Mouse (Mus musculus): ENCODE measurements around the gene Camk1d. TPM values are rescaled to one million over a fixed set of nuclear protein-coding genes. Genes with fewer than 3 reads are reported as not detected.

Gene Camk1d
- polyA plus RNA-seq, 1 experiment from 2014 or later, result 3.3 TPM

DNA sequence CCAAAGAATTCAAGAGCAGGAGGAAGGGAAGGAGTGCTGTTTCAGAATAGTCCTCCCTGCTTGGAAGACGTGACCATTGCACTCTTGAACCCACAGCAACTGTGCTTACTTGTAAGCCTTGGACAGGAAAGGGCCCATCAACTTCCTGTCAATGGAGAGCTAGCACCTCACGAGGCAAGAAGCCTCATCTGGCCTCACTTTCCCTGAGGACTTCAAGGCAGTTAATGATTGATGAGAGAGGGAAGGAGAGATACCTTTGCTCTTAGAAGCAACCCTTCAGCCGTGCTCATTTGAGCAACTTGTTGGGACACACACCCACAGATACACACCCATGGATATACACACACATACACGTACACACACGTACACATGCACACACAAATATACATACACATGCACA is 235.6 kb downstream of the Camk1d start:
- Histone ChIP-seq H3K9me3 (replicated peaks) (no peaks in the 10 kb centered on the region), H3K27ac (no peak overlapping the region), H3K4me2 (replicated peaks) (no peak overlapping the region), H3K4me3 (no peak overlapping the region), H3K27me3 (no peaks in the 10 kb centered on the region), H3K9ac (no peak overlapping the region), H3K36me3 (no peaks in the 10 kb centered on the region), H3K4me1 (no peaks in the 10 kb centered on the region)
- WGBS, result 79% methylated on average over 5 of the region's 5 CpGs
- no peak for ATAC-seq (ENCODE audit: low FRiP score)

DNA sequence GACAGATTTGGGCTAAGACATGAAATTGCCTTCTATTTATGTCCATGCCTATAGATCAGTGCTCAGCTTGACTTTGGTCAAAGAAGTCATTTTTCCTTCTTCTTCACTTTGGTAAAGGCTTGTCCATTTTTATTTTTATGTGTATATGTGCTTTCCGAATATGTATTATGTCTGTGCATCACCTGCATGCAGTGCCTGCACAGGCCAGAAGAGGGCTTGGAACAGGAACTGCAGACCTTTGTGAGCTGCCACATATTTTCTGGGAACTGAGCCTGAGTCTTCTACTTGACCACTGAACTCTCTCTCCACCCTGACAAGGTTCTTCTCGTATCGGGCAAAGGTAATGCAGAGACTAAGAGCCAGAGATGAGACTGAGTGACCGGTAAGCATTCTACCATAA is 236.1 kb downstream of the Camk1d start:
- no peaks in the 10 kb centered on the region for H3K27me3 ChIP-seq
- no peaks in the 10 kb centered on the region for H3K9me3 ChIP-seq (replicated peaks)
- H3K27ac ChIP-seq, result no peak overlapping the region
- H3K4me2 ChIP-seq (replicated peaks), result no peak overlapping the region
- no peak for ATAC-seq (ENCODE audit: low FRiP score)
- H3K36me3 ChIP-seq, result no peaks in the 10 kb centered on the region
- H3K4me1 ChIP-seq, result no peaks in the 10 kb centered on the region
- 94% methylated on average over 4 of the region's 4 CpGs for WGBS
- H3K9ac ChIP-seq, result no peak overlapping the region
- H3K4me3 ChIP-seq, result no peak overlapping the region

GRCm38 (mm10) chr2:5477525-5477924 is 236.8 kb downstream of the Camk1d start:
- no peaks in the 10 kb centered on the region for H3K4me1 ChIP-seq
- no peak overlapping the region for H3K27ac ChIP-seq
- H3K27me3 ChIP-seq, result no peaks in the 10 kb centered on the region
- H3K4me3 ChIP-seq, result no peak overlapping the region
- no peak overlapping the region for H3K4me2 ChIP-seq (replicated peaks)
- no peak overlapping the region for H3K9ac ChIP-seq
- 80% methylated on average over 1 of the region's 1 CpGs for WGBS
- ATAC-seq (ENCODE audit: low FRiP score), result no peak
- no peaks in the 10 kb centered on the region for H3K36me3 ChIP-seq
- no peaks in the 10 kb centered on the region for H3K9me3 ChIP-seq (replicated peaks)

DNA sequence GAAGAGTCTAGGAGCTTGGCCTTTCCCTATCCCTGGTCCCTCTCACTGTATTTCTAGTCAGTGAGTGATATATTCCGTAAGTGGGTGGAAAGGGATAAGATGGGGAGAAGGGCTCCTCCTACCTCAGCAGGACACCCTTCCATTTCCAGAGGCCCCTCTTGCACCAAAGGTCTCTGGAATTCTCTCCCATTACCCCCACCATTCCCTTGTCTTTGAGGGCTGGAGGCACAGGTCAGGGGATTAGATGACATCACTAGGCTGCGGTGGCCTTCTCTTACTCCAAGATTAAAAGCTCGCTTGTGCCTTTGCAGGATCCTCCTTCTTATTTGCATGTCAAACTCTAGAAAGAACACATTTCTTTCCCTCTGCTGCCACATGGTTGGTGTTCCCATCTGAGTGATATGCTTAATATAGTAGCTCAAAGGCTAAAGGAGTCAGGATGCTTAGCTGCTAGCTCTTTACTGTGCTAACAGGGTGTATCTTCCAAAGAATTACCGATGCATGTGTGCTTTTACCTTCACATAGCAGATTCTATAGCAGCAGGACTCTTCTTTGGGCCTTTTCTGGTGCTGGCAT is 244.9 kb downstream of the Camk1d start:
- Histone ChIP-seq H3K36me3 (no peaks in the 10 kb centered on the region), H3K9ac (no peak overlapping the region), H3K4me1 (peaks cover 8% of the 10 kb centered on the region; the same call in 1 of the 2 replicates), H3K4me3 (no peak overlapping the region), H3K4me2 (replicated peaks) (no peak overlapping the region), H3K27ac (no peak overlapping the region), H3K27me3 (no peaks in the 10 kb centered on the region), H3K9me3 (replicated peaks) (no peaks in the 10 kb centered on the region)
- no peak for ATAC-seq (ENCODE audit: low FRiP score)
- 76% methylated on average over 4 of the region's 4 CpGs for WGBS

DNA sequence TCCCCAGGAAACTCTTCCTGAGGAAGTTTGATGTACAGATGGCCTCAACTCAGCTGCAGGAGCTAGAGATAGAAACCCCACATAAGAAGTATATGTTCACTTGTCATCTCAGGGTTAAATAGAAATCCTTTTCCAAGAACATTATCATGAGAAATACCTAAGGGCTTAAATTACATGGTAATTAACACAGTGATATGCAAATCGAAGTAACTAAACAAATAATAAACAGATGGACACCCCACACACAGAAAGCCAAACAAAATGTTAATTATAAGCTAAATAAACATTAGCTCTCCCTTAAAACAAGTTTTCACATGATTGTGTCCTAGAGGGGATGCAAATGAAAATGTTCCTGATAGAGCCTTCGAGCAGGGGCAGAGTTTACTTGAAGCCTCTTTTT is 246.8 kb downstream of the Camk1d start:
- 63% methylated on average over 2 of the region's 2 CpGs for WGBS
- peaks cover 8% of the 10 kb centered on the region; the same call in 1 of the 2 replicates for H3K4me1 ChIP-seq
- no peak overlapping the region for H3K27ac ChIP-seq
- H3K4me2 ChIP-seq (replicated peaks), result no peak overlapping the region
- no peak for ATAC-seq (ENCODE audit: low FRiP score)
- H3K4me3 ChIP-seq, result no peak overlapping the region
- no peak overlapping the region for H3K9ac ChIP-seq
- H3K36me3 ChIP-seq, result no peaks in the 10 kb centered on the region
- no peaks in the 10 kb centered on the region for H3K27me3 ChIP-seq
- H3K9me3 ChIP-seq (replicated peaks), result no peaks in the 10 kb centered on the region

- Histone ChIP-seq H3K27ac (no peak overlapping the region), H3K4me1 (no peaks in the 10 kb centered on the region), H3K9ac (no peak overlapping the region), H3K36me3 (no peaks in the 10 kb centered on the region), H3K4me2 (replicated peaks) (no peak overlapping the region), H3K9me3 (replicated peaks) (no peaks in the 10 kb centered on the region), H3K4me3 (no peak overlapping the region), H3K27me3 (no peaks in the 10 kb centered on the region)
- ATAC-seq (ENCODE audit: low FRiP score), result no peak
- WGBS, result 82% methylated on average over 16 of the region's 16 CpGs
Measured at GRCm38 (mm10) chr2:5458671-5459235, 255.6 kb downstream of the Camk1d start.

- Histone ChIP-seq H3K9ac (no peak overlapping the region), H3K27me3 (no peaks in the 10 kb centered on the region), H3K27ac (no peak overlapping the region), H3K4me1 (no peaks in the 10 kb centered on the region), H3K4me2 (replicated peaks) (no peak overlapping the region), H3K9me3 (replicated peaks) (no peaks in the 10 kb centered on the region), H3K36me3 (no peaks in the 10 kb centered on the region), H3K4me3 (no peak overlapping the region)
- ATAC-seq (ENCODE audit: low FRiP score), result no peak
- 82% methylated on average over 5 of the region's 5 CpGs for WGBS
Measured at GRCm38 (mm10) chr2:5458075-5458494, 256.2 kb downstream of the Camk1d start.

- Histone ChIP-seq H3K27ac (no peak overlapping the region), H3K4me1 (no peaks in the 10 kb centered on the region), H3K9ac (no peak overlapping the region), H3K4me2 (replicated peaks) (no peak overlapping the region), H3K4me3 (no peak overlapping the region), H3K9me3 (replicated peaks) (no peaks in the 10 kb centered on the region), H3K27me3 (no peaks in the 10 kb centered on the region), H3K36me3 (no peaks in the 10 kb centered on the region)
- ATAC-seq (ENCODE audit: low FRiP score), result no peak
- 54% methylated on average over 2 of the region's 2 CpGs for WGBS
Measured at GRCm38 (mm10) chr2:5456108-5456507, 258.2 kb downstream of the Camk1d start.

DNA sequence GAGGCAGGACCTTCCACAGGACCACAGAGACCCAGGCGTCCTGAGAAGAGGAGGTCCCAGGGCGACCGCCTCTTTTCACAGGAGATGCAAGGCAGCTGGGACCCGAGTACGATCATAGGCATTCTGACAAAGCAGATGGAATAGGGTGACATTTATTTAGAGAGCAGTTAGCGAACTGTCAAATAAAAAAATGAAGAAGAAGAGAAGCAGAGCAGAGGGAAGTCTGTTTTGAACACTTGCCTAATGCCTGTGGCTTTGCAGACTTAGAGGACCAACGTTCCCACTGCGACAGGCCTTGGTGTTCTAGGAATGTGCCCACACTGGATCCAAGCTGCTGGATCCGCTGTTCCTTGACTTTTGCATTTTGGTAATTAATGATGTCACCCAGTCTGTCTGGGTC is 259.5 kb downstream of the Camk1d start:
- ATAC-seq (ENCODE audit: low FRiP score), result no peak
- 80% methylated on average over 9 of the region's 9 CpGs for WGBS

DNA sequence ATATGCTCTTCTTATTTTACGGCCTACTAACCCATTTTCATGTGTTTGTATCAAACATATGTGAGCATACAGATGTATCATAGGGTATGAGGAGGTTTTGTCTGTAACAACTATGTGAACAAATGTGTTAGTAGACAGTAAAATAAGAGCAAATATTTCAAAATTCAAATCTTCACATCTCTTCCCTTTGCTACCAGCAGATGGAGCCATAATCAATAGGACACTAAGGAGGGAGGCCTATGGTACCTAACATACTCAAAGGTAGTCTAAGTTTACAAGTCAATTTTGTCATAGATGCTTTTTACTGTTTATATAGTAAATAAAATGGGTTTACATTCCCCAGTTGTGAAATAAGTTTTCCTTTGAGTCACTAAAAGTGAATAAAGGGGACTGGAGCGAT is 262.7 kb downstream of the Camk1d start:
- Histone ChIP-seq H3K4me3 (no peak overlapping the region), H3K36me3 (no peaks in the 10 kb centered on the region), H3K9ac (no peak overlapping the region), H3K27me3 (no peaks in the 10 kb centered on the region), H3K4me2 (replicated peaks) (no peak overlapping the region), H3K4me1 (no peaks in the 10 kb centered on the region), H3K9me3 (replicated peaks) (no peaks in the 10 kb centered on the region), H3K27ac (no peak overlapping the region)
- no peak for ATAC-seq (ENCODE audit: low FRiP score)
- 94% methylated on average over 2 of the region's 2 CpGs for whole genome bisulfite sequencing

More for the DNA sequence above, 259.5 kb downstream of the Camk1d start:
- no peaks in the 10 kb centered on the region for H3K9me3 ChIP-seq (replicated peaks)
- no peaks in the 10 kb centered on the region for H3K4me1 ChIP-seq
- H3K4me3 ChIP-seq, result no peak overlapping the region
- H3K36me3 ChIP-seq, result no peaks in the 10 kb centered on the region
- H3K27me3 ChIP-seq, result no peaks in the 10 kb centered on the region
- no peak overlapping the region for H3K27ac ChIP-seq
- no peak overlapping the region for H3K9ac ChIP-seq
- no peak overlapping the region for H3K4me2 ChIP-seq (replicated peaks)

DNA sequence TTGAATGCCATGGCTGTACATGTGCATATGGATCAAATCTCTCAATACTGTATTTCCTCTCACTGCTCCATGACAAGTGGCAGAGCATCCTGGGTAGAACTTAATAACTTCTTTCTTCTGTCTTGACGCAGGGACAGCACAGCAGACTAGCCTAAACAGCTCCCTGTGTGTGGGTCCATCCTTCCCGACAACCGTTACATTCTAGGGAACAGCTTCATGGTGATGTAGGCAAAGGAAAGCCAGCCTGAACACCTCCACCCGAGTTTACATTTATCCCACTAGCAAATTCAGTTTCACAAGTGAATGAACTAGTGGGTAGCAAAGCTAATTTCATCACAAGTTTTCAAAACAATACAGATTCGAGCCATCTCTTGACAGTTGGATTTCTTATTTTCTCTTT is 269.0 kb downstream of the Camk1d start:
- 83% methylated on average over 5 of the region's 5 CpGs for WGBS
- no peak overlapping the region for H3K4me2 ChIP-seq (replicated peaks)
- no peak overlapping the region for H3K9ac ChIP-seq
- H3K9me3 ChIP-seq (replicated peaks), result no peaks in the 10 kb centered on the region
- no peak for ATAC-seq (ENCODE audit: low FRiP score)
- no peak overlapping the region for H3K27ac ChIP-seq
- H3K36me3 ChIP-seq, result no peaks in the 10 kb centered on the region
- H3K4me3 ChIP-seq, result no peak overlapping the region
- no peaks in the 10 kb centered on the region for H3K4me1 ChIP-seq
- no peaks in the 10 kb centered on the region for H3K27me3 ChIP-seq

- no peaks in the 10 kb centered on the region for H3K27me3 ChIP-seq
- no peaks in the 10 kb centered on the region for H3K4me1 ChIP-seq
- H3K4me3 ChIP-seq, result no peak overlapping the region
- no peaks in the 10 kb centered on the region for H3K9me3 ChIP-seq (replicated peaks)
- no peak for ATAC-seq (ENCODE audit: low FRiP score)
- H3K27ac ChIP-seq, result no peak overlapping the region
- H3K36me3 ChIP-seq, result no peaks in the 10 kb centered on the region
- WGBS, result 46% methylated on average over 2 of the region's 2 CpGs
- H3K9ac ChIP-seq, result no peak overlapping the region
- H3K4me2 ChIP-seq (replicated peaks), result no peak overlapping the region
Measured at GRCm38 (mm10) chr2:5437690-5438089, 276.6 kb downstream of the Camk1d start.

DNA sequence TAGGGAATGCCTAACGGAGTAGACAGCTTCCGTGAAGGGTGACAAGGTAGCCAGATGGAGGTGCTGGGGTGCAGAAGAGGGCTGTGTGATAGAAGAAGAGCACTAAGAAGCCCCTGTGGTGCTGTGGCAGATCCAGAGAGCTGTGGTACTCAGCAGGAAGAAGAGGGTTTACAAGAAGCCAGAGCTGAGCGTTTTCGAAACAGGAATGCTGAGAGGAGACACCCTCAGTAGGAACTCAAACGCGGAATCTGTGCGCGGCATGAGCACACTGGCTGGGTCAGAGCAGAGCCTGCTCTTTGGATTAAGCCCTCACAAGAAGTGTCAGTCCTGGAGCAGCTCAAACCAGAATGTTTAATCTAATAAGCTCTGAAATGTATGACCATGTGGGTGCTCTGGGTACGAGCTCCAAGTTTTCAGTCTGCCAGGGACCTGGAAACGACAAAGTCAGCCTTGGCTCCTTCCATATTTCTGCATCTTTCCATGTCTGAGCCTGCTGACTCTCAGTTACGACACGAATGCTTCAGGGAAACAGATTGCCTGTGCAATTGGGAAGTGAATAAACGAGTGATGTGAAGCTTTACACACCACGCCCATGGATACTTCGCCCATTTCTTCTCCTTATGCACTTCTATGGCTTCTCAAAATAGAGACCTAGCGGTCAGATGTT is 278.6 kb downstream of the Camk1d start:
- Histone ChIP-seq H3K9ac (no peak overlapping the region), H3K9me3 (replicated peaks) (no peaks in the 10 kb centered on the region), H3K4me1 (no peaks in the 10 kb centered on the region), H3K36me3 (no peaks in the 10 kb centered on the region), H3K4me2 (replicated peaks) (no peak overlapping the region), H3K4me3 (no peak overlapping the region), H3K27ac (no peak overlapping the region), H3K27me3 (no peaks in the 10 kb centered on the region)
- ATAC-seq (ENCODE audit: low FRiP score), result no peak
- 87% methylated on average over 16 of the region's 16 CpGs for WGBS

Measured in hindbrain, embryonic 12.5 days (tissue).